ENCODE assay signal across 8 mouse cellular contexts in genomic region chr10:5490029-5490428, GRCm38 (mm10).
DNase-seq lines count a peak whose midpoint lies in the region; ATAC-seq and TF ChIP-seq lines count a peak whose summit lies in the region.
"Had no signal": no experiment of that assay in that cellular context is flagged by ENCODE, and none has a peak within 500 bp of the region (broad histone marks: within the 10 kb centered on the region; RNA-seq: fewer than 3 reads in every experiment).

No protein-coding gene starts in this region.

- H3K4me3 ChIP-seq in intestine, postnatal 0 days (ENCODE audit: low read depth, low read length), result no peak overlapping the region
- H3K4me3 ChIP-seq in intestine, embryonic 16.5 days (ENCODE audit: low read length), result no peak overlapping the region
- H3K4me3 ChIP-seq in C2C12 (ENCODE audit: insufficient read depth, poor library complexity, severe bottlenecking) (no peak overlapping the region), G1E (ENCODE audit: low read depth, low read length) (no peak overlapping the region)
- no peak overlapping the region for H3K4me3 ChIP-seq in limb, embryonic 11.5 days (ENCODE audit: low read depth, low read length)
- no peak overlapping the region for H3K4me3 ChIP-seq in hindbrain, embryonic 14.5 days (replicated peaks; ENCODE audit: low read length)
- H3K4me3 ChIP-seq: embryonic facial prominence, embryonic 15.5 days had no signal

- H3K79me2 ChIP-seq in C2C12 (ENCODE audit: control insufficient read depth, insufficient read depth), result no peaks in the 10 kb centered on the region

- H3ac ChIP-seq in C2C12 (ENCODE audit: control insufficient read depth, insufficient read length, low read depth), result no peak overlapping the region

- H3K36me3 ChIP-seq in intestine, postnatal 0 days (ENCODE audit: control insufficient read depth, insufficient read depth), result no peaks in the 10 kb centered on the region
- no peaks in the 10 kb centered on the region for H3K36me3 ChIP-seq in intestine, embryonic 16.5 days (ENCODE audit: control insufficient read depth, insufficient read depth, low read length)
- H3K36me3 ChIP-seq in C2C12 (ENCODE audit: control insufficient read depth, insufficient read depth) (no peaks in the 10 kb centered on the region), G1E (replicated peaks) (no peaks in the 10 kb centered on the region)
- H3K36me3 ChIP-seq in limb, embryonic 11.5 days (ENCODE audit: control insufficient read depth, insufficient read depth, low read length), result no peaks in the 10 kb centered on the region
- H3K36me3 ChIP-seq in hindbrain, embryonic 14.5 days (replicated peaks; ENCODE audit: control insufficient read depth, insufficient read depth), result no peaks in the 10 kb centered on the region
- H3K36me3 ChIP-seq: embryonic facial prominence, embryonic 15.5 days had no signal

- DNase-seq in G1E (ENCODE audit: low spot score), result no peak
- DNase-seq in limb, embryonic 11.5 days (ENCODE audit: low spot score), result peak; percentile 32
- DNase-seq in hindbrain, embryonic 14.5 days (ENCODE audit: low spot score), result no peak

- no peak overlapping the region for H3K27ac ChIP-seq in intestine, postnatal 0 days (ENCODE audit: low read depth, low read length)
- no peak overlapping the region for H3K27ac ChIP-seq in intestine, embryonic 16.5 days (ENCODE audit: low read length)
- no peak overlapping the region for H3K27ac ChIP-seq in limb, embryonic 11.5 days (replicated peaks; ENCODE audit: low read depth, low read length)
- H3K27ac ChIP-seq in hindbrain, embryonic 14.5 days, result no peak overlapping the region
- H3K27ac ChIP-seq: embryonic facial prominence, embryonic 15.5 days had no signal

- no peaks in the 10 kb centered on the region for H3K4me1 ChIP-seq in intestine, postnatal 0 days (replicated peaks; ENCODE audit: control insufficient read depth, insufficient read depth, low read length)
- H3K4me1 ChIP-seq in intestine, embryonic 16.5 days (ENCODE audit: control insufficient read depth, insufficient read depth, low read length), result no peaks in the 10 kb centered on the region
- H3K4me1 ChIP-seq in G1E (ENCODE audit: insufficient read depth, low read depth, low read length), result no peaks in the 10 kb centered on the region
- H3K4me1 ChIP-seq in limb, embryonic 11.5 days (ENCODE audit: control insufficient read depth, insufficient read depth, low read length), result no peaks in the 10 kb centered on the region
- no peaks in the 10 kb centered on the region for H3K4me1 ChIP-seq in hindbrain, embryonic 14.5 days (replicated peaks; ENCODE audit: control insufficient read depth, insufficient read depth, low read length)
- H3K4me1 ChIP-seq: embryonic facial prominence, embryonic 15.5 days had no signal

- no peak overlapping the region for H3K9ac ChIP-seq in intestine, postnatal 0 days (ENCODE audit: low read depth, low read length)
- no peak overlapping the region for H3K9ac ChIP-seq in intestine, embryonic 16.5 days (ENCODE audit: low read depth, low read length)
- H3K9ac ChIP-seq in limb, embryonic 11.5 days (ENCODE audit: low read length), result no peak overlapping the region
- H3K9ac ChIP-seq in hindbrain, embryonic 14.5 days, result no peak overlapping the region
- H3K9ac ChIP-seq: embryonic facial prominence, embryonic 15.5 days had no signal

- peak; percentile 56 for TF ChIP-seq CTCF in intestine, postnatal 0 days (IDR thresholded peaks at IDR 0.05; ENCODE audit: low read depth)
- TF ChIP-seq CTCF in C2C12 (IDR thresholded peaks at IDR 0.05; ENCODE audit: control insufficient read depth, insufficient read depth, insufficient read length), result peak; percentile 1
- peak; percentile 36; the same call in 1 of the 2 replicates for TF ChIP-seq CTCF in G1E (IDR thresholded peaks at IDR 0.05; ENCODE audit: low read depth, low read length)

- H3K9me3 ChIP-seq in intestine, postnatal 0 days (ENCODE audit: control insufficient read depth), result no peaks in the 10 kb centered on the region
- no peaks in the 10 kb centered on the region for H3K9me3 ChIP-seq in intestine, embryonic 16.5 days (ENCODE audit: control insufficient read depth, low read length)
- H3K9me3 ChIP-seq in G1E (replicated peaks), result no peaks in the 10 kb centered on the region
- no peaks in the 10 kb centered on the region for H3K9me3 ChIP-seq in limb, embryonic 11.5 days (ENCODE audit: control insufficient read depth, low read length)
- H3K9me3 ChIP-seq in hindbrain, embryonic 14.5 days (ENCODE audit: control insufficient read depth, low read length), result no peaks in the 10 kb centered on the region
- H3K9me3 ChIP-seq: embryonic facial prominence, embryonic 15.5 days had no signal

- H3K27me3 ChIP-seq in intestine, postnatal 0 days (replicated peaks; ENCODE audit: control insufficient read depth, insufficient read depth, low read length), result no peaks in the 10 kb centered on the region
- no peaks in the 10 kb centered on the region for H3K27me3 ChIP-seq in intestine, embryonic 16.5 days (replicated peaks; ENCODE audit: control insufficient read depth, insufficient read depth, low read length)
- no peaks in the 10 kb centered on the region for H3K27me3 ChIP-seq in C2C12 (ENCODE audit: control insufficient read depth, insufficient read depth, insufficient read length)
- H3K27me3 ChIP-seq in G1E (ENCODE audit: insufficient read depth, low read length), result no peaks in the 10 kb centered on the region
- H3K27me3 ChIP-seq in limb, embryonic 11.5 days (ENCODE audit: control insufficient read depth, insufficient read depth, low read length), result no peaks in the 10 kb centered on the region
- H3K27me3 ChIP-seq in hindbrain, embryonic 14.5 days (ENCODE audit: control insufficient read depth, insufficient read depth, low read length), result no peaks in the 10 kb centered on the region
- H3K27me3 ChIP-seq: embryonic facial prominence, embryonic 15.5 days had no signal

- no peaks in the 10 kb centered on the region for H3K79me3 ChIP-seq in C2C12 (ENCODE audit: low read depth)

- H3K4me2 ChIP-seq in intestine, postnatal 0 days (replicated peaks; ENCODE audit: low read depth), result no peak overlapping the region
- H3K4me2 ChIP-seq in intestine, embryonic 16.5 days (ENCODE audit: low read depth, low read length), result no peak overlapping the region
- H3K4me2 ChIP-seq in limb, embryonic 11.5 days (ENCODE audit: low read depth, severe bottlenecking), result no peak overlapping the region
- H3K4me2 ChIP-seq in hindbrain, embryonic 14.5 days (replicated peaks), result no peak overlapping the region
- H3K4me2 ChIP-seq: embryonic facial prominence, embryonic 15.5 days had no signal

- ATAC-seq in intestine, postnatal 0 days, result no peak
- ATAC-seq in intestine, embryonic 16.5 days, result no peak
- no peak for ATAC-seq in G1E (ENCODE audit: extremely low read depth, insufficient number of reproducible peaks, low FRiP score, poor library complexity, severe bottlenecking)
- no peak for ATAC-seq in limb, embryonic 11.5 days (ENCODE audit: insufficient number of reproducible peaks, low FRiP score, low TSS enrichment, low read depth)
- ATAC-seq in erythroblast, adult 5-6 weeks (replicated peaks; ENCODE audit: low FRiP score, poor library complexity, severe bottlenecking), result no peak
- no peak for ATAC-seq in hindbrain, embryonic 14.5 days (ENCODE audit: low FRiP score)

- WGBS in intestine, postnatal 0 days, result 57% methylated on average over 6 of the region's 6 CpGs
- WGBS in intestine, embryonic 16.5 days, result 64% methylated on average over 6 of the region's 6 CpGs
- 62% methylated on average over 6 of the region's 6 CpGs for WGBS in limb, embryonic 11.5 days
- 62% methylated on average over 6 of the region's 6 CpGs for WGBS in hindbrain, embryonic 14.5 days

TF ChIP-seq in C2C12, 6 proteins besides CTCF, POLR2A, EP300 and RAD21:
- TF ChIP-seq MYOG (IDR thresholded peaks at IDR 0.05; ENCODE audit: control insufficient read depth, extremely low read depth, insufficient read length), result no peak
- TF ChIP-seq FOSL1 (IDR thresholded peaks at IDR 0.05; ENCODE audit: insufficient read depth, low read length, poor library complexity, severe bottlenecking), result no peak
- no peak for TF ChIP-seq CEBPB (IDR thresholded peaks at IDR 0.05; ENCODE audit: low read depth)
- TF ChIP-seq MYOD1 (IDR thresholded peaks at IDR 0.05; ENCODE audit: control insufficient read depth, insufficient read length, low read depth), result no peak
- no peak for TF ChIP-seq USF1 (IDR thresholded peaks at IDR 0.05; ENCODE audit: low read depth)
- TF ChIP-seq MAX (IDR thresholded peaks at IDR 0.05), result no peak

Comparison
In these comparisons a context has a peak if more than half of its experiments do, and no peak if none do; other contexts are left out.
1. CTCF ChIP-seq: peak in every context shown above with its lines; median percentile 56 in intestine, postnatal 0 days; 36 in G1E; 1 in C2C12.